Mouse (Mus musculus) midbrain, embryonic 11.5 days (tissue): ENCODE measurements at regions not wholly inside any gene's neighbourhood (a gene's known extent, or its start where the extent isn't known, plus 50 kb on each side); places are given as distances from the start of the nearest gene placed in this dataset.

ENCODE experiments used
- ATAC-seq: fragments of 200-750 bp; cut with Nextera tagmentation; 2 replicates; pipeline ENCODE4 v1.8.0; 2017; ENCODE audit warnings: moderate TSS enrichment, moderate library complexity; ENCODE audit not compliant: low FRiP score
- DNase-seq: peaks from one replicate; pipeline ENCODE4 v3.0.0; 2015; ENCODE audit warnings: low spot score; ENCODE audit errors: missing footprints
- H3K27ac ChIP-seq: fragments of 300-500 bp; sonication (generic); 2 replicates; pipeline ENCODE4 v1.5.1; 2014; ENCODE audit warnings: low read depth, low read length
- H3K27me3 ChIP-seq: fragments of 300-500 bp; sonication (generic); 2 replicates; pipeline ENCODE4 v1.6.1; 2014; ENCODE audit warnings: mild to moderate bottlenecking, low read length, moderate library complexity, mixed read lengths; ENCODE audit not compliant: control insufficient read depth, insufficient read depth
- H3K36me3 ChIP-seq: fragments of 300-500 bp; sonication (generic); 2 replicates; pipeline ENCODE4 v1.6.1; 2014; ENCODE audit warnings: mild to moderate bottlenecking, low read length, moderate library complexity, mixed read lengths; ENCODE audit not compliant: control insufficient read depth, insufficient read depth
- H3K4me1 ChIP-seq: fragments of 300-500 bp; sonication (generic); 2 replicates; pipeline ENCODE4 v1.6.1; 2014; ENCODE audit warnings: low read length; ENCODE audit not compliant: control insufficient read depth, insufficient read depth
- H3K4me2 ChIP-seq: fragments of 300-500 bp; sonication (generic); 2 replicates; pipeline ENCODE4 v1.6.1; 2014; ENCODE audit warnings: mild to moderate bottlenecking, moderate library complexity
- H3K4me3 ChIP-seq: fragments of 300-500 bp; sonication (generic); 2 replicates; pipeline ENCODE4 v1.5.1; 2014; ENCODE audit warnings: low read depth, low read length
- H3K9ac ChIP-seq: fragments of 300-500 bp; sonication (generic); 2 replicates; pipeline ENCODE4 v1.6.1; 2014; ENCODE audit warnings: low read length
- H3K9me3 ChIP-seq: fragments of 300-500 bp; sonication (generic); 2 replicates; pipeline ENCODE4 v1.6.1; 2016; ENCODE audit warnings: low read length; ENCODE audit not compliant: control insufficient read depth
- WGBS: fragments of 180-500 bp; shearing (Covaris S2); extraction: QIAGEN DNeasy Blood & Tissue Kit; methylation state at CpG from one replicate; pipeline ENCODE4 v1.1.7; 2014; 5-methylcytosine and 5-hydroxymethylcytosine counted together

DNA sequence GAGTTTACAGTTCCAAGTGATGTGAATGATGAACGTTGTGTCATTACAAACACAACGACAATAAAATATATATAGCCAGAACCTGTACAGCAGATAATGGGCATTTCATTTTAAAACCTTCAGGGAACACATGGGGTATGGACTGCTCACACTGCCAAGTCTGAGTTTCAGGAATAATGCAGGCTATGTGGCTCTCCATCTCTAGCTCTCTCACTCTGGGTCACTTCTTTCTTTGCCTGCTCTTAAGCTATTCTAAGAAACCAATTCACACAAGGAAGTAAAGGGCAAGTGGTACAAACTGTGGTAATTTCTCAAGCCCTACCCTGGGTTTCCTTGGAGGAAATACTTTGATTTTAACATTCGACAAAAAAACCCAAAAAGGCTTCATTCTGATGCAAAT lies 192.5 kb downstream of the Efnb2 start:
- ATAC-seq (no peak), DNase-seq (peak; percentile 81)
- Histone ChIP-seq H3K4me2 (no peak overlapping the region), H3K36me3 (no peaks in the 10 kb centered on the region), H3K4me3 (no peak overlapping the region), H3K27me3 (no peaks in the 10 kb centered on the region; the same call in 1 of the 2 replicates), H3K27ac (no peak overlapping the region), H3K4me1 (peaks cover 7% of the 10 kb centered on the region), H3K9me3 (no peaks in the 10 kb centered on the region), H3K9ac (no peak overlapping the region)
- WGBS, result 69% methylated on average over 3 of the region's 3 CpGs

DNA sequence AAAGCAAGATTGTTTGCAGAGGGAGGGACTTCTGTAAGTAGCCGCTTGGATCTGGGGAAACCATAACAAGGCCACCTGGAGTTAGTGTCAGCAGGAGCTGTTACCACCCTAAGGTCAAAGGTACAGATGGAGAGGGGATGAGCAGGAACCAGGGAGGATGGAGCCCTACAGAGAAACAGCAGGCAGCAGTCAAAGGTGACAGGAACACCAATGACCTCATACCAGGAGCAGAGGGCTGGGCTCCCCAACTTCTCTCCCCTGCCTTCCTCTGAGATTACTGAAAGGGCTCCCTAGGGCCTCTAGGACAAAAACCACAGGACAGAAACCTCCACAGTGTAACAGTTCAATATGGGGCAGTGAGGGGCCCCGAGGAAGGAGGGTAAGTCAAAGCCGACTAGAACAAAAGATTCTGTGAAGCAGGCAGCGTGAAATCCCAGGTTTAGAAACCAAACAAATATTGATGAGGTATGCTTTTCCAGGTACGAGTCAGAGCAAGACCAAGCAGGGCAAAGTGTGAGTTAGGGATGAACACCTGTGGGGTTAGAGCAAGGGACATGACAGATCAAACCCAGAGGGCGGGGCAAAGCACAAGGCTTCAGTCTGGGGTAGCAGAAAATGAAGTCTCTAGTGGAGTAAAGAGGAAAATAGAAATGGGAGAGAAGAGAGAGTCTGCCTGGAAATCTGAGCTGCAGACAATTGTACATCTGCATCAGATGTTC lies 194.4 kb downstream of the Efnb2 start:
- ATAC-seq (peak; percentile 46; the same call in 1 of the 2 replicates), DNase-seq (peak; percentile 90)
- H3K4me2 ChIP-seq, result no peak overlapping the region
- 3% methylated on average over 6 of the region's 6 CpGs for WGBS
- no peaks in the 10 kb centered on the region; the same call in 1 of the 2 replicates for H3K27me3 ChIP-seq
- no peaks in the 10 kb centered on the region for H3K9me3 ChIP-seq
- H3K36me3 ChIP-seq, result no peaks in the 10 kb centered on the region
- peaks cover 7% of the 10 kb centered on the region for H3K4me1 ChIP-seq
- H3K9ac ChIP-seq, result no peak overlapping the region
- no peak overlapping the region for H3K27ac ChIP-seq
- H3K4me3 ChIP-seq, result no peak overlapping the region

DNA sequence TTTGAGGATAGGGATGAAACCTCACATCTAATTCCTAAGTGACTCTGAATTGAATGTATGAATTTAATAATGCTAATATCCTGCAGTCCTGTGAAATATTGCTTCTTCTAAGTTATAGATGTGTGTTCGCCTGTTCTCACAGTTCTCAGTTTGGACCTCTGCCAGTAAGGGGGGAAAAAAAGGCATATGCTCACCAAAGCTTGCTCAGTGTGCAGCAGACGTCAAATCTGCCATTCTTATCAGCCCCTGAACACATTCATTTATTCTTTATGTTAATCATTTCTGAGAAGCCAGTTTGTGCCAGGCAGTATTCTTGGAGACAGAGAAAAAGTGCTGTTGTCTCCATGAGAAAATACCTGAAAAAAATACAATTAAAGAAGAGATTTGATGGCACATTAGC lies 198.6 kb downstream of the Efnb2 start:
- no peak overlapping the region for H3K4me3 ChIP-seq
- no peak overlapping the region for H3K27ac ChIP-seq
- ATAC-seq, result no peak
- H3K9ac ChIP-seq, result no peak overlapping the region
- peak; percentile 35 for DNase-seq
- no peak overlapping the region for H3K4me2 ChIP-seq
- H3K36me3 ChIP-seq, result no peaks in the 10 kb centered on the region
- WGBS, result 70% methylated on average over 2 of the region's 2 CpGs
- H3K4me1 ChIP-seq, result peaks cover 7% of the 10 kb centered on the region
- H3K9me3 ChIP-seq, result no peaks in the 10 kb centered on the region
- no peaks in the 10 kb centered on the region; the same call in 1 of the 2 replicates for H3K27me3 ChIP-seq

DNA sequence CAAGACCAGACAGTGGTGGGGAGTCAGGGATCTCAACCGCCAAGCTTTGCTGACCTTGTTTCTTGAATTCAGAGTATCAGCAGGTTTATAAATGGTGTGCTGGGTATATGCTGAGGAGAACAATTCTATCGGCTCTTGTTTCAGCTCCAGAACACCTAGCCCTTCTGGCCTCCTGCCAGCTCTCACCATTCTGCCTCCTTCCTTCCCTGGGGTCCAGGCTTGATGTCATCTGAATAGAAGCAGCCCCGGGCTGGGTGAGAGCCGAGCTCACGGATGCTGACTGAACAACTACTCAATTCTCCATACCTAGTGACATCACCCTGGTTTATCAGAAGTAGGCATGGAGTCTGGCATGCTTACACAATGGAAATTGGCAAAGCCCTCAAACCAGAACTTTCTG lies 203.5 kb downstream of the Efnb2 start:
- no peak overlapping the region for H3K27ac ChIP-seq
- no peak overlapping the region for H3K4me2 ChIP-seq
- no peak for ATAC-seq
- H3K9me3 ChIP-seq, result no peaks in the 10 kb centered on the region
- 78% methylated on average over 5 of the region's 5 CpGs for WGBS
- no peaks in the 10 kb centered on the region for H3K36me3 ChIP-seq
- no peak overlapping the region for H3K9ac ChIP-seq
- H3K27me3 ChIP-seq, result no peaks in the 10 kb centered on the region; the same call in 1 of the 2 replicates
- DNase-seq, result no peak
- no peaks in the 10 kb centered on the region; the same call in 1 of the 2 replicates for H3K4me1 ChIP-seq
- no peak overlapping the region for H3K4me3 ChIP-seq

DNA sequence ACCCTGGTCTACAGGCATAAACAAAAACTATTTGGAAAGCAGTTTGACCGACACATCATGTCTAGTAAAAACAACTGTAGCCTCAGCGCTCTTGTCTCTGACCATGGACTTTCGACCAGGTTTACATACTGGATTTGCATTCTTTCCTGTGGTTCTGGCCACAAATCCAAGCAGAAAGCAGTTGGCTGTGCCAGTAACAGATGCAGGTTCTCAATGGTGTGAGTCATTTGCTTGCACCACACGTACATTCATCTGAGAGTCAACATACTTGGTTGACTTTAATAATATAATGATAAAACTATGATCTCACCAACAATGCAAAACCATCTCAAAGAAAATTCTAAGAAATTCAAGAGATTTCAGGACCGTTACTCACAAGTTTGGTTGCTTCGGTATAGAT lies 207.1 kb downstream of the Efnb2 start:
- Histone ChIP-seq H3K36me3 (no peaks in the 10 kb centered on the region), H3K27ac (no peak overlapping the region), H3K4me1 (no peaks in the 10 kb centered on the region; the same call in 1 of the 2 replicates), H3K9me3 (no peaks in the 10 kb centered on the region), H3K4me2 (no peak overlapping the region), H3K9ac (no peak overlapping the region), H3K4me3 (no peak overlapping the region), H3K27me3 (no peaks in the 10 kb centered on the region; the same call in 1 of the 2 replicates)
- DNase-seq (no peak), ATAC-seq (no peak)
- 89% methylated on average over 6 of the region's 6 CpGs for WGBS

- Histone ChIP-seq H3K27me3 (no peaks in the 10 kb centered on the region; the same call in 1 of the 2 replicates), H3K9me3 (no peaks in the 10 kb centered on the region), H3K4me3 (no peak overlapping the region), H3K27ac (no peak overlapping the region), H3K4me1 (no peaks in the 10 kb centered on the region; the same call in 1 of the 2 replicates), H3K36me3 (no peaks in the 10 kb centered on the region), H3K9ac (no peak overlapping the region), H3K4me2 (no peak overlapping the region)
- DNase-seq (no peak), ATAC-seq (no peak)
- WGBS, result 88% methylated on average over 9 of the region's 9 CpGs
Measured at GRCm38 (mm10) chr8:8452226-8452625, 208.8 kb downstream of the Efnb2 start.

- H3K27me3 ChIP-seq, result no peaks in the 10 kb centered on the region
- ATAC-seq (no peak), DNase-seq (no peak)
- H3K4me3 ChIP-seq, result no peak overlapping the region
- no peaks in the 10 kb centered on the region for H3K36me3 ChIP-seq
- no peaks in the 10 kb centered on the region for H3K4me1 ChIP-seq
- H3K27ac ChIP-seq, result no peak overlapping the region
- 91% methylated on average over 4 of the region's 4 CpGs for WGBS
- H3K4me2 ChIP-seq, result no peak overlapping the region
- no peak overlapping the region for H3K9ac ChIP-seq
- H3K9me3 ChIP-seq, result no peaks in the 10 kb centered on the region
Measured at GRCm38 (mm10) chr8:8448911-8449310, 212.1 kb downstream of the Efnb2 start.

DNA sequence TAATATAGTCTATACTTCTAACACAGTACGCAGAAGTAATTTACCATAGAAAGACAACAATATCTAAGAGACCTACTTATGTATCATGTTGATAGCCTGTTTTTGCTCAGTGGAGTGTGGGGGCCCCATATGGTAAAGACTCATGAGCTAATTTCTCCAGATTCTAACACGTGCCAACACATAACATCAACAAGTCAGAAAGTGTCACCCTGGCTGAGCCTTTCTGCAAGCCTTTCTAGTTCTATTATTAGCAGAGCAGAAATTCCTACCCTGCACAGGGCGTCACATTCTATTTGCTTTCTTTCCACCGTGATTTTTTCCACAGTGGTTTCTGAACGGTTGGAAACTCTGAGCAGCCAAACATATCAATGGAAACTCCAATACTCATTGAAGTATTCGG lies 219.5 kb downstream of the Efnb2 start:
- no peak overlapping the region for H3K4me3 ChIP-seq
- WGBS, result 88% methylated on average over 6 of the region's 6 CpGs
- no peak for ATAC-seq

DNA sequence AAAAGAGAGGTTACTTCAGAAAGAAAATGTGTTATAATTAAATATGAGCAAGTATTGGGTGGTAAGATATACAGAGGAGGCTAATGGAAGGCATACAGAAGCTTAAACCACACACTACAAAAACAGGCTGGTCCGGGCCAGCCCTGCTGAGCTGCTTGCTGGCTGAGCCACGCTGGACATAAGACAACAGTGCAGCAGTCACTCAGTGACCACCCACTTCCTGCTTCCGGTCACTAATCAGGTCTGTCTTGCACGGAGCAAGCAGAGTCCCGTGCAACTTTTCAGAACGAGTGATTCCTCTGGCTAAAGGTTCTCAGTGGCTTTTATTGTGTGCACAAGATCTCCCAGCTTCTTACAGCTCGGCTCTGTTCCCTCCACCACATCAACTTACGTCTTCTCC lies 220.1 kb downstream of the Efnb2 start:
- no peaks in the 10 kb centered on the region for H3K36me3 ChIP-seq
- H3K27ac ChIP-seq, result no peak overlapping the region
- no peak for DNase-seq
- no peaks in the 10 kb centered on the region for H3K27me3 ChIP-seq
- H3K9me3 ChIP-seq, result no peaks in the 10 kb centered on the region
- H3K4me3 ChIP-seq, result no peak overlapping the region
- 77% methylated on average over 8 of the region's 8 CpGs for whole genome bisulfite sequencing
- ATAC-seq, result no peak
- H3K4me2 ChIP-seq, result no peak overlapping the region
- H3K9ac ChIP-seq, result no peak overlapping the region
- H3K4me1 ChIP-seq, result no peaks in the 10 kb centered on the region

More for the DNA sequence above, 219.5 kb downstream of the Efnb2 start:
- no peak overlapping the region for H3K4me2 ChIP-seq
- no peak overlapping the region for H3K9ac ChIP-seq
- H3K36me3 ChIP-seq, result no peaks in the 10 kb centered on the region
- H3K27me3 ChIP-seq, result no peaks in the 10 kb centered on the region
- no peaks in the 10 kb centered on the region for H3K9me3 ChIP-seq
- H3K4me1 ChIP-seq, result no peaks in the 10 kb centered on the region
- no peak overlapping the region for H3K27ac ChIP-seq
- no peak for DNase-seq
